Mouse (Mus musculus): Measurements from ENCODE around the gene Prlr. TPM values are rescaled to one million over a fixed set of nuclear protein-coding genes. Genes with fewer than 3 reads are reported as not detected.

The Prlr gene
- polyA plus RNA-seq, 1 experiment from 2014 or later, result 13.1 TPM

DNA sequence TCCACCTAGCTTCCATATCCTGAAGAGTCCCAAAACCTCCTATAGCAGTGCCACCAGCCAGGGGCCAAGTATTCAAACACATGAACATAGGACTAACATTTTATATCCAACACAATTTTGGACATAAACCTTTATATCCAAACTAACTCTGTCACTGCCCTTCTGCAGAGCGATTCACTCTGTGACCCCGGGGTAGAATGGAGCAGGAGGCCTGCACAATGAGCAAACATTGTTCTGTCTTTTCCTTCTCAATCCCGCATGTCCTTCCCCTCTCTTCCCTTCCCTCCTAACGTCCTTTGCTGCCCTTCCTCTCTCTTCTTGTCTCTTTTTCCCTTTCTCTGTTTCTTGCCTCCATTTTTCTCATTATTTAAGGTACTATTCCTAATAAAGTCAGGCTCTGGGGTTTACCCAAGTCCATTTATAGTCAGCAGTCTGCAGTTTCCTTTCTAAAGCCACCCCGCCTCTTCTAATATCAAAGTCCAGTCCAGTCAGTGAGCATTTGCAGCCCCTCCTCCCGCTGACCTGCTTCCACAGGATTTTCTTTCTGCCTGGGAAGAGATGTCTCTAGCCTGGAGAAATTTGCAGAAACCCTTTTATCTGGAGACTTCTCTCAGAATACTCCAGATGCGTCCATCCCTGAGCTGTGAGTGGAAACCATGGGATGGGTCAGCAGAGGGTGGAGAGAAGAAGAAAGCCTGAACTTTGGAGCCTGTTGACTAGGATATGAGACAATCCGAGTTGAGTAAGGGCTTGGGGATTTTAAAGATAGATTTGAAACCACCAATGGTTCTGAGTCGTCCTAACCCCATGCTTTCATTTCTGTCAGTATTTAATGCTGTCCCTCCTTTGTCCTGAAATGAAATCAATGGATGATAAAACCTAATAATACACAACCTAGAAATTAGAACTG is 181.3 kb downstream of the Prlr start, which contains the start of gene Agxt2:
Gene Agxt2, plus strand, starts transcription at position 494 of the 910 bp plus-strand sequence.
- Histone ChIP-seq H3K27me3 (ENCODE audit: insufficient read depth, low read length) (no peaks in the 10 kb centered on the region), H3K9ac (replicated peaks) (no peak within 1 kb of the TSS), H3K36me3 (replicated peaks; ENCODE audit: insufficient read depth, low read length) (no peaks in the 10 kb centered on the region), H3K27ac (ENCODE audit: low read depth) (peak within 1 kb of the TSS; percentile 85), H3K4me3 (ENCODE audit: low read depth, low read length) (peak within 1 kb of the TSS; percentile 40), H3K4me1 (ENCODE audit: insufficient read depth) (no peaks in the 10 kb centered on the region), H3K9me3 (ENCODE audit: low read length) (no peaks in the 10 kb centered on the region), H3K4me2 (ENCODE audit: low read depth, low read length) (peak within 1 kb of the TSS; percentile 56)
- TF ChIP-seq EP300 (IDR thresholded peaks at IDR 0.05; ENCODE audit: low read depth) (0 out of 2 replicates have a peak, but pooled peaks have one; percentile 19), CTCF (IDR thresholded peaks at IDR 0.05; ENCODE audit: low read depth) (no peak)
- 53% methylated on average over 9 of the region's 9 CpGs for WGBS (ENCODE audit: insufficient replicate concordance)
- ATAC-seq (peak; percentile 98), DNase-seq (peak; percentile 43)

- no peak overlapping the region for H3K9ac ChIP-seq (replicated peaks)
- H3K4me2 ChIP-seq (ENCODE audit: low read depth, low read length), result no peak overlapping the region
- H3K4me1 ChIP-seq (ENCODE audit: insufficient read depth), result no peaks in the 10 kb centered on the region
- no peaks in the 10 kb centered on the region for H3K27me3 ChIP-seq (ENCODE audit: insufficient read depth, low read length)
- ATAC-seq (no peak), DNase-seq (no peak)
- H3K27ac ChIP-seq (ENCODE audit: low read depth), result no peak overlapping the region
- H3K36me3 ChIP-seq (replicated peaks; ENCODE audit: insufficient read depth, low read length), result peaks cover 2% of the 10 kb centered on the region; the same call in 1 of the 2 replicates
- 81% methylated on average over 2 of the region's 2 CpGs for WGBS (ENCODE audit: insufficient replicate concordance)
- no peak overlapping the region for H3K4me3 ChIP-seq (ENCODE audit: low read depth, low read length)
- 0 out of 2 replicates have a peak, but pooled peaks cover 3% of the 10 kb centered on the region for H3K9me3 ChIP-seq (ENCODE audit: low read length)
- TF ChIP-seq EP300 (IDR thresholded peaks at IDR 0.05; ENCODE audit: low read depth) (no peak), CTCF (IDR thresholded peaks at IDR 0.05; ENCODE audit: low read depth) (no peak)
These were observed 189.3 kb downstream of the Prlr start for GRCm38 (mm10) chr15:10366331-10366730.

DNA sequence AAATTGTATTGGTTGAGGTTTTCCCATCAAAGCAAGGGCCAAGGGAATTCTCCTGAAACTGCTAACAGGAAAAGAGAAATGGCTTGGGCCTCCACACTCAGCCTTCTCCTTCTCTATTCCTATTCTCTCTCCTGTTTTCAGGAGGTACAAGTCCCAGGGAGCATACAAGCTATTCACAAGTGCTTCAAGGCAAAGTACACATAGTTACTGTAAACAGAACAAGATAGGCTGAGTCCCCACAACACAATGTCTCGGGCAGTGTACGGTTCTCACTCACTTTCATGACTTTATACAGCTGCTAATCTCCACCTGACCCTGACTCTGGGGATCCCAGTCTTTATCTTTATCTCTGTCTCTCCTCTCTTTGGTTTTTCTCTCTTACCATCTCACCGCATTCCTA is 198.4 kb downstream of the Prlr start:
- ATAC-seq (no peak), DNase-seq (no peak)
- TF ChIP-seq CTCF (IDR thresholded peaks at IDR 0.05; ENCODE audit: low read depth) (no peak), EP300 (IDR thresholded peaks at IDR 0.05; ENCODE audit: low read depth) (no peak)
- Histone ChIP-seq H3K27ac (ENCODE audit: low read depth) (peak overlapping the region; percentile 52), H3K4me3 (ENCODE audit: low read depth, low read length) (no peak overlapping the region), H3K4me2 (ENCODE audit: low read depth, low read length) (no peak overlapping the region), H3K4me1 (ENCODE audit: insufficient read depth) (peaks cover 11% of the 10 kb centered on the region; the same call in 1 of the 2 replicates), H3K36me3 (replicated peaks; ENCODE audit: insufficient read depth, low read length) (no peaks in the 10 kb centered on the region), H3K27me3 (ENCODE audit: insufficient read depth, low read length) (no peaks in the 10 kb centered on the region), H3K9me3 (ENCODE audit: low read length) (no peaks in the 10 kb centered on the region), H3K9ac (replicated peaks) (no peak overlapping the region)
- WGBS (ENCODE audit: insufficient replicate concordance), result 43% methylated on average over 3 of the region's 3 CpGs

GRCm38 (mm10) chr15:10378338-10378959 is 201.4 kb downstream of the Prlr start:
- ATAC-seq (peak; percentile 72), DNase-seq (peak; percentile 15)
- no peak overlapping the region for H3K4me3 ChIP-seq (ENCODE audit: low read depth, low read length)
- peak overlapping the region; percentile 84 for H3K27ac ChIP-seq (ENCODE audit: low read depth)
- no peak overlapping the region for H3K4me2 ChIP-seq (ENCODE audit: low read depth, low read length)
- no peaks in the 10 kb centered on the region for H3K27me3 ChIP-seq (ENCODE audit: insufficient read depth, low read length)
- peaks cover 11% of the 10 kb centered on the region; the same call in 1 of the 2 replicates for H3K4me1 ChIP-seq (ENCODE audit: insufficient read depth)
- WGBS (ENCODE audit: insufficient replicate concordance), result 54% methylated on average over 4 of the region's 4 CpGs
- H3K36me3 ChIP-seq (replicated peaks; ENCODE audit: insufficient read depth, low read length), result no peaks in the 10 kb centered on the region
- no peaks in the 10 kb centered on the region for H3K9me3 ChIP-seq (ENCODE audit: low read length)
- TF ChIP-seq CTCF (IDR thresholded peaks at IDR 0.05; ENCODE audit: low read depth) (no peak), EP300 (IDR thresholded peaks at IDR 0.05; ENCODE audit: low read depth) (peak; percentile 68)
- H3K9ac ChIP-seq (replicated peaks), result no peak overlapping the region

DNA sequence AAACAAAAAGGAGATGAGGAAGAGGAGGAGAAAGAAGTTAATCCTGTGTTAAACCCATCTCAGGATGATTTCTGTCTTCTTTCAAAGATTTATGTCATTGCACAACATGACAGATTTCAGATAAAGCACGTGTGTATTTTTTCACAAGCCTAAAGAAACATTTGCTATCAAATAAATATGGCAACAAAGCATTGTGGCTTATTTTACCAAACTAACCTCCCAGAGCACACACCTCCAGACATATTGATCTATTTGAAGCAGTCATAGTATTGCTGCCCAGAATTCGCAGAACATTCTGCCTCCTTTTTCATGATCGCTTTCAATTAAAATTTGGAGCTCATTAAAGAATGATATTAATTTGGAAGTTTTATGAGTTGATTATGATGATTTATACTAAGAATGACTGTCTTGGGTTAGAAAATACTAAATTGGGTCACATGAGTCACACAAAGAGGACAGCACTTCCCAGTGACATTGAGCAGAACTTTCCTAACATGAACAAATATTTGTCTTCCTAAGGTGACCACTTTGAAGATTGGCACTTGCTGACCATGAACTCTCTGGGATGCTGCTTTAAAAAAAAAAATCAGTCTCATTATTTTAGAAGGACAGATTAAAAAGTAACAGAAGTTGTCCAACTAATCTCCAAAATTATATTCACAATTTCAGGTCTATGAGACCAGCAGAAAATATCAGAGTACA is 202.9 kb downstream of the Prlr start:
- no peaks in the 10 kb centered on the region for H3K27me3 ChIP-seq (ENCODE audit: insufficient read depth, low read length)
- H3K36me3 ChIP-seq (replicated peaks; ENCODE audit: insufficient read depth, low read length), result no peaks in the 10 kb centered on the region
- H3K4me2 ChIP-seq (ENCODE audit: low read depth, low read length), result no peak overlapping the region
- no peak overlapping the region for H3K9ac ChIP-seq (replicated peaks)
- no peak for TF ChIP-seq EP300 (IDR thresholded peaks at IDR 0.05; ENCODE audit: low read depth)
- TF ChIP-seq CTCF (IDR thresholded peaks at IDR 0.05; ENCODE audit: low read depth), result no peak
- no peak overlapping the region for H3K4me3 ChIP-seq (ENCODE audit: low read depth, low read length)
- no peaks in the 10 kb centered on the region for H3K9me3 ChIP-seq (ENCODE audit: low read length)
- ATAC-seq (peak; percentile 85), DNase-seq (no peak)
- 56% methylated on average over 3 of the region's 3 CpGs for WGBS (ENCODE audit: insufficient replicate concordance)
- H3K4me1 ChIP-seq (ENCODE audit: insufficient read depth), result peaks cover 11% of the 10 kb centered on the region; the same call in 1 of the 2 replicates
- H3K27ac ChIP-seq (ENCODE audit: low read depth), result peak overlapping the region; percentile 84

All from liver, postnatal 0 days (tissue).